Mouse (Mus musculus) cerebellum, adult 9-11 months (tissue): ENCODE results near the gene Lbh.
A peak's percentile ranks its signal among the peaks of the same experiment; 100 is the strongest.

Experiments
- DNase-seq: peaks from one replicate; pipeline ENCODE4 v3.0.0; 2022

The Lbh gene

GRCm38 (mm10) chr17:72918053-72918452, at the start of gene Lbh:
TSS of gene Lbh (plus strand) at chr17:72918305.
- DNase-seq: peak; percentile 89

GRCm38 (mm10) chr17:72878979-72879378, 39.1 kb upstream of the Lbh start:
- DNase-seq: no peak

GRCm38 (mm10) chr17:72880156-72880555, 37.9 kb upstream of the Lbh start:
- no peak for DNase-seq

- no peak for DNase-seq
These were observed 37.1 kb upstream of the Lbh start for GRCm38 (mm10) chr17:72881051-72881450.

GRCm38 (mm10) chr17:72881804-72882203, 36.3 kb upstream of the Lbh start:
- DNase-seq: no peak

GRCm38 (mm10) chr17:72889556-72890397, 28.3 kb upstream of the Lbh start:
- DNase-seq: peak; percentile 48

GRCm38 (mm10) chr17:72890398-72890898, 27.7 kb upstream of the Lbh start:
- no peak for DNase-seq

- DNase-seq: no peak
These were observed 26.5 kb upstream of the Lbh start for GRCm38 (mm10) chr17:72891556-72891955.

- no peak for DNase-seq
These were observed 22.6 kb upstream of the Lbh start for GRCm38 (mm10) chr17:72895506-72895905.

- DNase-seq: no peak
These were observed 21.0 kb upstream of the Lbh start for GRCm38 (mm10) chr17:72897076-72897475.

- DNase-seq: no peak
These were observed 20.1 kb upstream of the Lbh start for GRCm38 (mm10) chr17:72897961-72898360.

GRCm38 (mm10) chr17:72898775-72899174, 19.3 kb upstream of the Lbh start:
- DNase-seq: no peak

GRCm38 (mm10) chr17:72901021-72901420, 17.1 kb upstream of the Lbh start:
- DNase-seq: no peak

GRCm38 (mm10) chr17:72901705-72902104, 16.4 kb upstream of the Lbh start:
- DNase-seq: no peak

- DNase-seq: no peak
These were observed 14.8 kb upstream of the Lbh start for GRCm38 (mm10) chr17:72903321-72903720.

GRCm38 (mm10) chr17:72903921-72904421, 14.1 kb upstream of the Lbh start:
- no peak for DNase-seq

- no peak for DNase-seq
These were observed 13.2 kb upstream of the Lbh start for GRCm38 (mm10) chr17:72904873-72905272.

- no peak for DNase-seq
These were observed 11.7 kb upstream of the Lbh start for GRCm38 (mm10) chr17:72906231-72906896.

- no peak for DNase-seq
These were observed 10.9 kb upstream of the Lbh start for GRCm38 (mm10) chr17:72907211-72907610.

GRCm38 (mm10) chr17:72907777-72908176, 10.3 kb upstream of the Lbh start:
- no peak for DNase-seq

- no peak for DNase-seq
These were observed 9.5 kb upstream of the Lbh start for GRCm38 (mm10) chr17:72908561-72908960.

- DNase-seq: no peak
These were observed 8.8 kb upstream of the Lbh start for GRCm38 (mm10) chr17:72909061-72909852.

GRCm38 (mm10) chr17:72911283-72911682, 6.8 kb upstream of the Lbh start:
- DNase-seq: no peak
